Mouse (Mus musculus) lung, embryonic 14.5 days (tissue): ENCODE data around the gene Csrnp3. TPM values are rescaled to one million over a fixed set of nuclear protein-coding genes. Genes with fewer than 3 reads are reported as not detected.

Source experiments
- ATAC-seq: fragments of 200-750 bp; cut with Nextera tagmentation; 2 replicates; pipeline ENCODE4 v1.8.0; 2017; ENCODE audit warnings: mild to moderate bottlenecking, moderate TSS enrichment, moderate library complexity; ENCODE audit not compliant: insufficient read depth
- DNase-seq: peaks from one replicate; pipeline ENCODE4 v3.0.0-alpha.2; 2015
- H3K27ac ChIP-seq: fragments of 300-500 bp; sonication (generic); 2 replicates; pipeline ENCODE4 v1.5.1; 2014; ENCODE audit warnings: low read depth, mild to moderate bottlenecking, moderate library complexity
- H3K27me3 ChIP-seq: fragments of 300-500 bp; sonication (generic); 2 replicates; pipeline ENCODE4 v1.6.1; 2014; ENCODE audit warnings: low read length, control low read depth; ENCODE audit not compliant: insufficient read depth
- H3K36me3 ChIP-seq: fragments of 300-500 bp; sonication (generic); 2 replicates; pipeline ENCODE4 v1.6.1; 2014; ENCODE audit warnings: control low read depth; ENCODE audit not compliant: insufficient read depth
- H3K4me1 ChIP-seq: fragments of 300-500 bp; sonication (generic); 2 replicates; pipeline ENCODE4 v1.6.1; 2014; ENCODE audit warnings: antibody characterized with exemption, control low read depth; ENCODE audit not compliant: insufficient read depth
- H3K4me2 ChIP-seq: fragments of 300-500 bp; sonication (generic); 2 replicates; pipeline ENCODE4 v1.6.1; 2014; ENCODE audit warnings: mild to moderate bottlenecking
- H3K4me3 ChIP-seq: fragments of 300-500 bp; sonication (generic); 2 replicates; pipeline ENCODE4 v1.5.1; 2014; ENCODE audit warnings: low read depth, low read length
- H3K9ac ChIP-seq: fragments of 300-500 bp; sonication (generic); 2 replicates; pipeline ENCODE4 v1.6.1; 2014
- H3K9me3 ChIP-seq: fragments of 300-500 bp; sonication (generic); 2 replicates; pipeline ENCODE4 v1.6.1; 2016; ENCODE audit warnings: low read depth, low read length, control low read depth
- CTCF ChIP-seq: IDR thresholded peaks from 2 replicates; pipeline ENCODE4 v1.5.1; 2016; ENCODE audit warnings: antibody characterized with exemption, low read depth
- WGBS: fragments of 180-500 bp; shearing (Covaris S2); extraction: QIAGEN DNeasy Blood & Tissue Kit; methylation state at CpG from one replicate; pipeline ENCODE4 v1.1.7; 2014; 5-methylcytosine and 5-hydroxymethylcytosine counted together
- polyA plus RNA-seq: library from polyadenylated mRNA; unstranded; fragments of >200 nt; fragmentation: Nextera tagmentation; extraction: Ambion mirVana; gene quantifications from 2 replicates; pipeline ENCODE4 v1.2.1, GENCODE M21; 2014

Gene Csrnp3
- polyA plus RNA-seq, 1 experiment from 2014 or later: 0.53 TPM

- no peak overlapping the region for H3K9ac ChIP-seq
- ATAC-seq (peak; percentile 86), DNase-seq (peak; percentile 42)
- no peak overlapping the region for H3K27ac ChIP-seq
- H3K4me2 ChIP-seq: no peak overlapping the region
- 44% methylated on average over 4 of the region's 4 CpGs for WGBS
- H3K4me1 ChIP-seq: no peaks in the 10 kb centered on the region
- H3K4me3 ChIP-seq: no peak overlapping the region
- no peaks in the 10 kb centered on the region for H3K27me3 ChIP-seq
- H3K9me3 ChIP-seq: no peaks in the 10 kb centered on the region
- no peaks in the 10 kb centered on the region for H3K36me3 ChIP-seq
- no peak for TF ChIP-seq CTCF
Measured at GRCm38 (mm10) chr2:65981965-65982364, 136.4 kb downstream of the Csrnp3 start.

GRCm38 (mm10) chr2:65985706-65986105 lies 140.1 kb downstream of the Csrnp3 start:
- Histone ChIP-seq H3K9me3 (no peaks in the 10 kb centered on the region), H3K4me2 (no peak overlapping the region), H3K36me3 (no peaks in the 10 kb centered on the region), H3K9ac (no peak overlapping the region), H3K4me3 (no peak overlapping the region), H3K27ac (no peak overlapping the region), H3K4me1 (no peaks in the 10 kb centered on the region), H3K27me3 (no peaks in the 10 kb centered on the region)
- no peak for TF ChIP-seq CTCF
- ATAC-seq (no peak), DNase-seq (no peak)
- 77% methylated on average over 4 of the region's 4 CpGs for WGBS

- no peak overlapping the region for H3K27ac ChIP-seq
- ATAC-seq: no peak
- H3K36me3 ChIP-seq: no peaks in the 10 kb centered on the region
- H3K9ac ChIP-seq: no peak overlapping the region
- H3K9me3 ChIP-seq: no peaks in the 10 kb centered on the region
- DNase-seq: no peak
- no peak overlapping the region for H3K4me3 ChIP-seq
- H3K4me1 ChIP-seq: no peaks in the 10 kb centered on the region
- WGBS: 60% methylated on average over 6 of the region's 6 CpGs
- H3K27me3 ChIP-seq: no peaks in the 10 kb centered on the region
- no peak for TF ChIP-seq CTCF
- no peak overlapping the region for H3K4me2 ChIP-seq
Measured at GRCm38 (mm10) chr2:65987069-65987468, 141.5 kb downstream of the Csrnp3 start.

- no peak for ATAC-seq
- no peak overlapping the region for H3K27ac ChIP-seq
- no peaks in the 10 kb centered on the region for H3K36me3 ChIP-seq
- H3K4me1 ChIP-seq: no peaks in the 10 kb centered on the region
- no peak overlapping the region for H3K9ac ChIP-seq
- WGBS: 65% methylated on average over 3 of the region's 3 CpGs
- no peak for TF ChIP-seq CTCF
- no peaks in the 10 kb centered on the region for H3K9me3 ChIP-seq
- H3K27me3 ChIP-seq: no peaks in the 10 kb centered on the region
- peak; percentile 19 for DNase-seq
- H3K4me2 ChIP-seq: no peak overlapping the region
- H3K4me3 ChIP-seq: no peak overlapping the region
Measured at GRCm38 (mm10) chr2:65987588-65987987, 142.0 kb downstream of the Csrnp3 start.

GRCm38 (mm10) chr2:65988788-65989187 lies 143.2 kb downstream of the Csrnp3 start:
- WGBS: 87% methylated on average over 3 of the region's 3 CpGs
- H3K4me1 ChIP-seq: no peaks in the 10 kb centered on the region
- H3K36me3 ChIP-seq: no peaks in the 10 kb centered on the region
- H3K9ac ChIP-seq: no peak overlapping the region
- ATAC-seq (no peak), DNase-seq (no peak)
- no peak for TF ChIP-seq CTCF
- no peak overlapping the region for H3K27ac ChIP-seq
- H3K4me2 ChIP-seq: no peak overlapping the region
- H3K9me3 ChIP-seq: no peaks in the 10 kb centered on the region
- no peak overlapping the region for H3K4me3 ChIP-seq
- H3K27me3 ChIP-seq: no peaks in the 10 kb centered on the region

- H3K9me3 ChIP-seq: no peaks in the 10 kb centered on the region
- 0 out of 2 replicates have a peak, but pooled peaks cover 2% of the 10 kb centered on the region for H3K4me1 ChIP-seq
- H3K27ac ChIP-seq: no peak overlapping the region
- no peak overlapping the region for H3K4me2 ChIP-seq
- no peak for ATAC-seq
- H3K36me3 ChIP-seq: no peaks in the 10 kb centered on the region
- no peak overlapping the region for H3K9ac ChIP-seq
- DNase-seq: no peak
- no peak overlapping the region for H3K4me3 ChIP-seq
- no peaks in the 10 kb centered on the region for H3K27me3 ChIP-seq
- TF ChIP-seq CTCF: peak; percentile 35
Measured at GRCm38 (mm10) chr2:65990108-65990507, 144.5 kb downstream of the Csrnp3 start.

GRCm38 (mm10) chr2:65990754-65991153 lies 145.2 kb downstream of the Csrnp3 start:
- no peak for DNase-seq
- no peak overlapping the region for H3K4me3 ChIP-seq
- no peaks in the 10 kb centered on the region for H3K36me3 ChIP-seq
- no peaks in the 10 kb centered on the region for H3K27me3 ChIP-seq
- no peak overlapping the region for H3K4me2 ChIP-seq
- no peak overlapping the region for H3K9ac ChIP-seq
- WGBS: 69% methylated on average over 4 of the region's 4 CpGs
- 0 out of 2 replicates have a peak, but pooled peaks cover 3% of the 10 kb centered on the region for H3K4me1 ChIP-seq
- no peaks in the 10 kb centered on the region for H3K9me3 ChIP-seq
- no peak overlapping the region for H3K27ac ChIP-seq
- ATAC-seq: no peak
- TF ChIP-seq CTCF: no peak

- DNase-seq (peak; percentile 75), ATAC-seq (peak; percentile 47; the same call in 1 of the 2 replicates)
- Histone ChIP-seq H3K4me2 (peak overlapping the region; percentile 46), H3K36me3 (no peaks in the 10 kb centered on the region), H3K9ac (no peak overlapping the region), H3K27ac (no peak overlapping the region), H3K4me3 (no peak overlapping the region), H3K4me1 (0 out of 2 replicates have a peak, but pooled peaks cover 3% of the 10 kb centered on the region), H3K27me3 (no peaks in the 10 kb centered on the region), H3K9me3 (no peaks in the 10 kb centered on the region)
- no peak for TF ChIP-seq CTCF
- 33% methylated on average over 14 of the region's 14 CpGs for WGBS
Measured at GRCm38 (mm10) chr2:65993371-65993770, 147.8 kb downstream of the Csrnp3 start.
